Mouse (Mus musculus) heart, postnatal 0 days (tissue): Measurements from ENCODE around the gene Rhot2. TPM values are rescaled to one million over a fixed set of nuclear protein-coding genes. Genes with fewer than 3 reads are reported as not detected.

Experiments
- ATAC-seq: fragments of 200-750 bp; cut with Nextera tagmentation; 2 replicates; pipeline ENCODE4 v1.8.0; 2017; ENCODE audit warnings: low read depth, moderate number of reproducible peaks, moderate library complexity; ENCODE audit not compliant: insufficient read depth
- DNase-seq: peaks from one replicate; pipeline ENCODE4 v3.0.0-alpha.2; 2016; ENCODE audit warnings: low spot score
- H3K27ac ChIP-seq: fragments of 300-500 bp; sonication (generic); 2 replicates; pipeline ENCODE4 v1.5.1; 2014; ENCODE audit warnings: low read depth, mild to moderate bottlenecking
- H3K27me3 ChIP-seq: fragments of 300-500 bp; sonication (generic); 2 replicates; pipeline ENCODE4 v1.6.1; 2014; ENCODE audit warnings: low read length, mixed read lengths; ENCODE audit not compliant: control insufficient read depth, insufficient read depth
- H3K36me3 ChIP-seq: fragments of 300-500 bp; sonication (generic); replicated peaks from 2 replicates; pipeline ENCODE4 v1.6.1; 2014; ENCODE audit warnings: low read length, mixed read lengths; ENCODE audit not compliant: control insufficient read depth, insufficient read depth
- H3K4me1 ChIP-seq: fragments of 300-500 bp; sonication (generic); 2 replicates; pipeline ENCODE4 v1.6.1; 2014; ENCODE audit warnings: antibody characterized with exemption; ENCODE audit not compliant: control insufficient read depth, insufficient read depth
- H3K4me2 ChIP-seq: fragments of 300-500 bp; sonication (generic); 2 replicates; pipeline ENCODE4 v1.6.1; 2014; ENCODE audit warnings: low read depth, mild to moderate bottlenecking, low read length, moderate library complexity
- H3K4me3 ChIP-seq: fragments of 300-500 bp; sonication (generic); 2 replicates; pipeline ENCODE4 v1.5.1; 2014; ENCODE audit warnings: low read depth, low read length
- H3K9ac ChIP-seq: fragments of 300-500 bp; sonication (generic); replicated peaks from 2 replicates; pipeline ENCODE4 v1.6.1; 2014; ENCODE audit warnings: low read depth, low read length, mixed read lengths
- H3K9me3 ChIP-seq: fragments of 300-500 bp; sonication (generic); replicated peaks from 2 replicates; pipeline ENCODE4 v1.6.1; 2016; ENCODE audit warnings: low read length; ENCODE audit not compliant: control insufficient read depth
- CTCF ChIP-seq: IDR thresholded peaks from 2 replicates; pipeline ENCODE4 v1.5.1; 2016; ENCODE audit warnings: antibody characterized with exemption, control low read depth, low read depth
- EP300 ChIP-seq: IDR thresholded peaks from 2 replicates; pipeline ENCODE4 v1.6.1; 2016; ENCODE audit warnings: antibody characterized with exemption, low read depth
- WGBS: fragments of 180-500 bp; shearing (Covaris S2); extraction: QIAGEN DNeasy Blood & Tissue Kit; methylation state at CpG from one replicate; pipeline ENCODE4 v1.1.7; 2014; 5-methylcytosine and 5-hydroxymethylcytosine counted together
- polyA plus RNA-seq: library from polyadenylated mRNA; unstranded; fragments of >200 nt; fragmentation: Nextera tagmentation; extraction: Ambion mirVana; gene quantifications from 2 replicates; pipeline ENCODE4 v1.2.1, GENCODE M21; 2015
- total RNA-seq: library from RNA; depleted of rRNA; stranded (reverse); fragments of >200 nt; gene quantifications from 2 replicates; pipeline ENCODE4 v1.2.3, GENCODE M21; 2014; ENCODE audit warnings: low replicate concordance

The Rhot2 gene
- total and polyA plus RNA-seq, 2 experiments from 2014 or later: 27.5 to 88.2 TPM

DNA sequence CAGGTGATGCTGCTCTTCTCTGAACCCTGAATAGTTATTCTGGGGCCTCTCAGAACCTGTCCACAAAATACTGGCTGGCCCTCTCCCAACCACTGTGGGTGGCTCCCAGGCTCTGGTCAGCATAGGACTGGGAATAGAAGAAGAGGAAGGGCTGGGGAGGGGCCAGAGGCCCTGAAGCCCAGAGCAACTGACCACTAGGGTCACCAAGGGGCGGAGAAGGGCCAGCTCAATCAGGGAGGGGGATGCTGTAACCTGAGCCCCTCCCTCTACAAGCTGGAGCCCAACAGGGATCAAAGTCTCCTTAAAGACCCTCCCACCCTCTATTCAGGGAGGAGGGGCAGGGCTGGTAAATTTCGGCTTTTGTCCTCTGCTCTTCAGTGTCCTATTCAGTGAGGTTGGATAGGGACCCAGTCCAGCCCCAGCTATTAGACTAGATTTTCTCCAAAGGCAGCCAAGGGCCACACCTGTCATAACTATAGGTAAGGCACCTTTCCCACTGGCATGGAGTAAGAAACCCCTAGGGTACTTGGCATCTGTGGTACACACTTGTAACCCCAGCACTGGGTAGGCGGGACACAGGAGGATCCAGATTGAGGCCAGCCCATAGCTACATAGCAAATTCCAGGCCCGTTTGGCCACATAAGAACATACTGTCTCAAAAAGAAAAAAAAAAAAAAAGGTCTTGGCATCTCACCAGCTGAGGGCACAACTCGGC is 35.7 kb upstream of the Rhot2 start, which contains the start of gene Wfikkn1:
TSS of gene Wfikkn1 (minus strand) at position 663 of the 715 bp plus-strand sequence.
- H3K4me1 ChIP-seq: peaks cover 10% of the 10 kb centered on the region; the same call in 1 of the 2 replicates
- DNase-seq (no peak), ATAC-seq (no peak)
- no peak within 1 kb of the TSS for H3K9ac ChIP-seq
- H3K4me2 ChIP-seq: no peak within 1 kb of the TSS
- H3K27ac ChIP-seq: no peak within 1 kb of the TSS
- TF ChIP-seq EP300 (no peak), CTCF (no peak)
- no peaks in the 10 kb centered on the region for H3K9me3 ChIP-seq
- no peaks in the 10 kb centered on the region for H3K27me3 ChIP-seq
- H3K4me3 ChIP-seq: no peak within 1 kb of the TSS
- H3K36me3 ChIP-seq: peaks cover 25% of the 10 kb centered on the region
- WGBS: 65% methylated on average over 5 of the region's 5 CpGs

DNA sequence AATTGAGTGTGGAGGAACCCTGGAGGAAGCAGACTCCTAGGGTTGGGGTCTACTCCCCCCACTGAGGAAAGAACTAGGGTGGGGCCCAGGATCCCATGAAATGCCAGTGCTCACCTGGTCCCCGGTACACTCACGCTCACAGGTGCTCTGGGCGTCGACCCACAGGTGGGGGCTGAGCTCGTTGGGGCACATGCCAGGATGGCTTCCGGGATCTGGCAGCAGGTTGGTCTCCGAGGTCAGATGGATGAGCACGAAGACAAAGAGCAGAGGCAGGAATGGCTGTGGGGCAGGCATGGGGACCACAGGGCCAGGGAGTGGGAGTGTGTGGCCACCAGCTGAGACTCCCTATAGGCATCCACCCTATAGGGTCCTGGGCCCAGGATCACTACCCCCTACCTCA is 35.1 kb upstream of the Rhot2 start:
- 86% methylated on average over 8 of the region's 8 CpGs for WGBS
- Histone ChIP-seq H3K9me3 (no peaks in the 10 kb centered on the region), H3K27me3 (no peaks in the 10 kb centered on the region), H3K4me3 (no peak overlapping the region), H3K27ac (no peak overlapping the region), H3K36me3 (peaks cover 22% of the 10 kb centered on the region), H3K4me2 (no peak overlapping the region), H3K9ac (no peak overlapping the region), H3K4me1 (peaks cover 11% of the 10 kb centered on the region; the same call in 1 of the 2 replicates)
- no peak for ATAC-seq
- TF ChIP-seq EP300 (no peak), CTCF (no peak)
- DNase-seq: no peak

DNA sequence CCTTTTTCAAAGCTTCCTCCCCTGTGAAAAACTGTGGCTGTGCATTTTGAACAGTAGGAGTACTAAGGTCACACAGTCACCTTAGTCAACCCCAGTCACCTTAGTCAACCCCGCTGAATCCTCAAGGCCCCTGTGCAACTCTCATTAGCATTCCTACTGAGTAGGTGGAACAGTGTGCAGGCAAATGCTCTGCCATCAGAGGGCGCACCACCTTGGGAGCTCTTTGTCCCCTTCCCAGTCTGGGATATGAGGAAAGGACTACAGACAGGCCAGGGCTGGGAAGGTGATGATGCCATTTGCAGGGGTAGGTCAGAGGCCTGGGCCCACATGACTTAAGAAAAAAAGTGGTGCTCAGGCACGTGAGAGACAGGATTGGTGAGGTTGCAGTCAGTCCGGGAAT is 34.6 kb upstream of the Rhot2 start:
- H3K4me2 ChIP-seq: no peak overlapping the region
- peak; percentile 27; the same call in 1 of the 2 replicates for TF ChIP-seq CTCF
- TF ChIP-seq EP300: no peak
- no peak overlapping the region for H3K27ac ChIP-seq
- no peak overlapping the region for H3K4me3 ChIP-seq
- WGBS: 68% methylated on average over 4 of the region's 4 CpGs
- H3K27me3 ChIP-seq: no peaks in the 10 kb centered on the region
- DNase-seq (no peak), ATAC-seq (no peak)
- peaks cover 15% of the 10 kb centered on the region; the same call in 1 of the 2 replicates for H3K4me1 ChIP-seq
- H3K9me3 ChIP-seq: no peaks in the 10 kb centered on the region
- H3K36me3 ChIP-seq: peaks cover 18% of the 10 kb centered on the region
- H3K9ac ChIP-seq: no peak overlapping the region

GRCm38 (mm10) chr17:25878611-25879180 is 34.0 kb upstream of the Rhot2 start:
- Histone ChIP-seq H3K4me1 (peaks cover 18% of the 10 kb centered on the region; the same call in 1 of the 2 replicates), H3K4me2 (no peak overlapping the region), H3K9me3 (no peaks in the 10 kb centered on the region), H3K27me3 (no peaks in the 10 kb centered on the region), H3K27ac (no peak overlapping the region), H3K36me3 (peaks cover 14% of the 10 kb centered on the region), H3K9ac (no peak overlapping the region), H3K4me3 (no peak overlapping the region)
- no peak for ATAC-seq
- 94% methylated on average over 19 of the region's 19 CpGs for WGBS
- no peak for TF ChIP-seq EP300
- no peak for TF ChIP-seq CTCF
- no peak for DNase-seq

GRCm38 (mm10) chr17:25877741-25878610 is 33.3 kb upstream of the Rhot2 start:
- Histone ChIP-seq H3K4me2 (no peak overlapping the region), H3K4me1 (peaks cover 18% of the 10 kb centered on the region; the same call in 1 of the 2 replicates), H3K27me3 (no peaks in the 10 kb centered on the region), H3K4me3 (no peak overlapping the region), H3K9me3 (no peaks in the 10 kb centered on the region), H3K9ac (no peak overlapping the region), H3K36me3 (peaks cover 7% of the 10 kb centered on the region; the same call in 1 of the 2 replicates), H3K27ac (no peak overlapping the region)
- DNase-seq: no peak
- no peak for ATAC-seq
- TF ChIP-seq EP300 (no peak), CTCF (no peak)
- 90% methylated on average over 32 of the region's 32 CpGs for WGBS
